ENCODE assay signal across 15 mouse cellular contexts in genomic region chr1:76075685-76076455, GRCm38 (mm10).
DNase-seq lines count a peak whose midpoint lies in the region; ATAC-seq and TF ChIP-seq lines count a peak whose summit lies in the region.
"Had no signal": no experiment of that assay in that cellular context is flagged by ENCODE, and none has a peak within 500 bp of the region (broad histone marks: within the 10 kb centered on the region; RNA-seq: fewer than 3 reads in every experiment).

No protein-coding gene starts in this region.

- no peak overlapping the region; the same call in 1 of the 2 replicates for H3K9ac ChIP-seq in forebrain, embryonic 15.5 days (replicated peaks)
- H3K9ac ChIP-seq in limb, embryonic 12.5 days (replicated peaks), result no peak overlapping the region
- no peak overlapping the region for H3K9ac ChIP-seq in liver, postnatal 0 days (replicated peaks)
- H3K9ac ChIP-seq: intestine, embryonic 15.5 days; liver, embryonic 15.5 days had no signal

- no peak overlapping the region for H3K4me3 ChIP-seq in forebrain, embryonic 15.5 days
- H3K4me3 ChIP-seq in limb, embryonic 12.5 days (replicated peaks), result no peak overlapping the region
- H3K4me3 ChIP-seq in liver, postnatal 0 days (ENCODE audit: low read depth, low read length), result no peak overlapping the region
- H3K4me3 ChIP-seq: intestine, embryonic 15.5 days; liver, embryonic 15.5 days; myocyte had no signal

- H3K27ac ChIP-seq in forebrain, embryonic 15.5 days (replicated peaks), result peak overlapping the region; percentile 21; the same call in 1 of the 2 replicates
- 0 out of 2 replicates have a peak overlapping the region, but pooled peaks have one; percentile 24 for H3K27ac ChIP-seq in limb, embryonic 12.5 days
- H3K27ac ChIP-seq in liver, postnatal 0 days (ENCODE audit: low read depth), result no peak overlapping the region
- H3K27ac ChIP-seq: intestine, embryonic 15.5 days; liver, embryonic 15.5 days; macrophage had no signal

- WGBS in forebrain, embryonic 15.5 days, result 9% methylated on average over 10 of the region's 10 CpGs
- WGBS in limb, embryonic 12.5 days, result 36% methylated on average over 10 of the region's 10 CpGs
- 66% methylated on average over 10 of the region's 10 CpGs for WGBS in liver, postnatal 0 days (ENCODE audit: insufficient replicate concordance)

- H3K36me3 ChIP-seq in forebrain, embryonic 15.5 days, result no peaks in the 10 kb centered on the region
- no peaks in the 10 kb centered on the region for H3K36me3 ChIP-seq in limb, embryonic 12.5 days
- no peaks in the 10 kb centered on the region for H3K36me3 ChIP-seq in liver, postnatal 0 days (replicated peaks; ENCODE audit: insufficient read depth, low read length)
- H3K36me3 ChIP-seq: intestine, embryonic 15.5 days; liver, embryonic 15.5 days had no signal

- DNase-seq in cerebellum, postnatal 14 days, result peak; percentile 13 to 20
- DNase-seq in cerebellum, postnatal 25 days, result no peak
- peak; percentile 48 for DNase-seq in brain, adult 2 months (ENCODE audit: low read depth, low spot score)
- DNase-seq in right cerebral cortex, adult 18-20 months, result no peak
- no peak for DNase-seq in liver, postnatal 0 days
- DNase-seq in left cerebral cortex, adult 18-20 months (ENCODE audit: low spot score in 2 of 2), result no peak
- DNase-seq: cerebellum, postnatal 36 days; kidney, postnatal 10 days; layer of hippocampus, adult 9-11 months had no signal

- no peak for TF ChIP-seq CTCF in liver, postnatal 0 days (IDR thresholded peaks at IDR 0.05; ENCODE audit: low read depth)

- TF ChIP-seq EP300 in liver, postnatal 0 days (IDR thresholded peaks at IDR 0.05; ENCODE audit: low read depth), result no peak

- ATAC-seq in forebrain, embryonic 15.5 days (replicated peaks), result no peak
- ATAC-seq in limb, embryonic 12.5 days (ENCODE audit: insufficient number of reproducible peaks, insufficient read depth, low FRiP score, low TSS enrichment, low read depth), result no peak
- no peak for ATAC-seq in liver, postnatal 0 days
- ATAC-seq: intestine, embryonic 15.5 days had no signal

- no peaks in the 10 kb centered on the region for H3K27me3 ChIP-seq in forebrain, embryonic 15.5 days
- no peaks in the 10 kb centered on the region for H3K27me3 ChIP-seq in limb, embryonic 12.5 days
- H3K27me3 ChIP-seq in liver, postnatal 0 days (ENCODE audit: insufficient read depth, low read length), result no peaks in the 10 kb centered on the region
- H3K27me3 ChIP-seq: intestine, embryonic 15.5 days; liver, embryonic 15.5 days had no signal

- H3K9me3 ChIP-seq in forebrain, embryonic 15.5 days, result no peaks in the 10 kb centered on the region
- H3K9me3 ChIP-seq in limb, embryonic 12.5 days, result no peaks in the 10 kb centered on the region
- H3K9me3 ChIP-seq in liver, postnatal 0 days (ENCODE audit: low read length), result no peaks in the 10 kb centered on the region
- H3K9me3 ChIP-seq: intestine, embryonic 15.5 days; liver, embryonic 15.5 days had no signal

- H3K4me1 ChIP-seq in forebrain, embryonic 15.5 days, result peaks cover 23% of the 10 kb centered on the region
- H3K4me1 ChIP-seq in limb, embryonic 12.5 days (replicated peaks), result peaks cover 40% of the 10 kb centered on the region
- H3K4me1 ChIP-seq in liver, postnatal 0 days (ENCODE audit: insufficient read depth), result no peaks in the 10 kb centered on the region
- H3K4me1 ChIP-seq: liver, embryonic 15.5 days had no signal

- peak overlapping the region; percentile 18 for H3K4me2 ChIP-seq in forebrain, embryonic 15.5 days (replicated peaks)
- no peak overlapping the region for H3K4me2 ChIP-seq in limb, embryonic 12.5 days
- no peak overlapping the region for H3K4me2 ChIP-seq in liver, postnatal 0 days (ENCODE audit: low read depth, low read length)
- H3K4me2 ChIP-seq: intestine, embryonic 15.5 days; liver, embryonic 15.5 days had no signal

Comparison
In these comparisons a context has a peak if more than half of its experiments do, and no peak if none do; other contexts are left out.
1. DNase-seq: peak in cerebellum, postnatal 14 days (2 of 2) and brain, adult 2 months (single experiment); none in cerebellum, postnatal 25 days (0 of 2), right cerebral cortex, adult 18-20 months (single experiment), liver, postnatal 0 days (single experiment) and left cerebral cortex, adult 18-20 months (0 of 2).